Mouse (Mus musculus) spleen, adult 2 months (tissue): Measurements from ENCODE around the gene Pdrg1.

Source experiments
- CTCF ChIP-seq: fragments of 200-500 bp; IDR thresholded peaks from 2 replicates; pipeline ENCODE4 v1.5.1; 2011; ENCODE audit warnings: mild to moderate bottlenecking, inconsistent platforms; ENCODE audit not compliant: insufficient read depth, insufficient read length, insufficient replicate concordance; ENCODE audit errors: extremely low read depth
- POLR2A ChIP-seq: fragments of 200-500 bp; IDR thresholded peaks from 2 replicates; pipeline ENCODE4 v1.6.1; 2011; ENCODE audit warnings: low read depth, low read length, inconsistent platforms

DNA sequence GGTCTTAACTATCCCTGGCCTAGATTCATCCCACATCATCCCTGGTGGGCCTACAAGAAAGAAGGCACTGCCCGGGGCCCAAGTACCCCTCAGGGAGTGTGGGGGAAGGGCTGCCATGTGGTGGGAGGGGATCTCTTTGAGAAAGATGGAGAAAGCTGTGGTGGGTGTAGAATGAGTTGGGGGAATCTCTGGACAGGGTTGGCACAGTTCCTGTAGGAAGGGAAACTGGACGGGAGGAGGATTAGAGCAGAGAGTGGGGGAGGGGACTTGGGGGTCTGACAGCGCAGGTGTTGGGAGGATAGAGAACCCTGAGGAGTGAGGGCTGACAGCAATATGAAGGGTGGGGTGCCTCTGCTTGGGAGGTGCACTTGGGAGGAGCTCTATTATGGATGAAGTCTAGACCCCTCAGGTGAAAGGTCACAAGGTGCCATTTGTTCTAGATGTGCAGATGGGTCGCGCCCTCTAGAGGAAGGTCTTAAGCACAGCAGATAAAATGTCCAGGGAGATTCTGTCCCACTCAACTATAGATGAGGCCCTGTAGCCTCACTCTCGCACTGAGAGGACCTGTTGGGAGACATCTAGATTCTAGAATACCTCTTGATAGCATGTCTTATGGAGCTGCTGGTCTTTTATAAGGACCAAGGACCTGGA is 40.2 kb upstream of the Pdrg1 start:
- TF ChIP-seq CTCF: 0 out of 2 replicates have a peak, but pooled peaks have one; percentile 3
- no peak for TF ChIP-seq POLR2A
